Mouse (Mus musculus) ovary, adult 10 weeks (tissue): Measurements from ENCODE around the gene Ago4. TPM values are rescaled to one million over a fixed set of nuclear protein-coding genes. Genes with fewer than 3 reads are reported as not detected.

Experiments
- polyA plus RNA-seq: library from polyadenylated mRNA; stranded (reverse); fragments of 350-450 nt; fragmentation: Illumina TruSeq; extraction: RNeasy Lipid Tissue Mini Kit (QIAGEN cat#74804); gene quantifications from one replicate; pipeline ENCODE4 v1.2.3, GENCODE M21; 2014

The Ago4 gene
- polyA plus RNA-seq = 7.6 TPM

DNA sequence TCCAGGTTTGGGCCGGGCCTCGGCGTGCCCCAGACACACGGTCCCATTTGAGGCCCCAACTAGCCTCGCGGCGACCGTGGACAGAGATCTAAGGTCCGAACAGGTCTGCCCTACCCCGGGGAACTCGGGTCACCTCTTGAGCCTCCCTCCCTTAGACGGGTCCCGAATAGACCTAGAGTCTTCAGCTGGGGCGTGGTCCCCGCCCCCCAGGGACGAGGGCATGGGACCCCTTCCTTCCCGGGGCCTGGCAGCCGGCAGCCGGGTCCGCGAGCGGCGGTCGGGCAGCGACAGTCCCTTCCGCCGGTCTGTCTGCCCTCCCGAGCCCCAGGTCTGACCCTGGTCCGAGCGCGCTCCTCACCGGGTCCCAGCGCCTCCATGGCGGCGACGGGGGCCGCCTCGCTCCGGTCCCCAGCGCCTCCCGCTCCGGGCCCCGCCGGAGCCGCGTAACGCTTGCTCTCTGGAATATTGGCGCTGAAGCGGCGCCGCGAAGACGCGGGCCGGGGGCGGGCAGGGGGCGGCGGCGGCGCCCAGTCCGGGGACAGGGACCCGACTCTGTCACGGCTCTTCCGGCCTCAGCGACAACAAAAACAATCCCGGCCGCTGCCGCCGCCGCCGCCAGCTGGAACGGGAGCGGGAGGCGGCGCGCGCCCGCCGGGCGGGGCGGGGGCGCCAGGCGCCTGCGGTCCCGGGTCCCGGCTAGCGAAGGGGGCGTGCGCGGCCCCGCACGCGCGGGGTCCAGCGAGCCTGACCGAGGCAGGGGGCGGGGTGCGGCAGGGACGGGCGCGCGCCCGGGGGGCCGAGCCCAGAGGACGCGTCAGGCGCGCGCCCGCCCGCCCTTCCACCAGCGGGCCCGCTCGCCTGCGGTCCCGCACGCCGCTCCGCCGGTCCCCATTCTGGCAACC is at the start of gene Ago4:
Gene Ago4 (minus strand): TSS at position 646 of the 902 bp plus-strand sequence.

DNA sequence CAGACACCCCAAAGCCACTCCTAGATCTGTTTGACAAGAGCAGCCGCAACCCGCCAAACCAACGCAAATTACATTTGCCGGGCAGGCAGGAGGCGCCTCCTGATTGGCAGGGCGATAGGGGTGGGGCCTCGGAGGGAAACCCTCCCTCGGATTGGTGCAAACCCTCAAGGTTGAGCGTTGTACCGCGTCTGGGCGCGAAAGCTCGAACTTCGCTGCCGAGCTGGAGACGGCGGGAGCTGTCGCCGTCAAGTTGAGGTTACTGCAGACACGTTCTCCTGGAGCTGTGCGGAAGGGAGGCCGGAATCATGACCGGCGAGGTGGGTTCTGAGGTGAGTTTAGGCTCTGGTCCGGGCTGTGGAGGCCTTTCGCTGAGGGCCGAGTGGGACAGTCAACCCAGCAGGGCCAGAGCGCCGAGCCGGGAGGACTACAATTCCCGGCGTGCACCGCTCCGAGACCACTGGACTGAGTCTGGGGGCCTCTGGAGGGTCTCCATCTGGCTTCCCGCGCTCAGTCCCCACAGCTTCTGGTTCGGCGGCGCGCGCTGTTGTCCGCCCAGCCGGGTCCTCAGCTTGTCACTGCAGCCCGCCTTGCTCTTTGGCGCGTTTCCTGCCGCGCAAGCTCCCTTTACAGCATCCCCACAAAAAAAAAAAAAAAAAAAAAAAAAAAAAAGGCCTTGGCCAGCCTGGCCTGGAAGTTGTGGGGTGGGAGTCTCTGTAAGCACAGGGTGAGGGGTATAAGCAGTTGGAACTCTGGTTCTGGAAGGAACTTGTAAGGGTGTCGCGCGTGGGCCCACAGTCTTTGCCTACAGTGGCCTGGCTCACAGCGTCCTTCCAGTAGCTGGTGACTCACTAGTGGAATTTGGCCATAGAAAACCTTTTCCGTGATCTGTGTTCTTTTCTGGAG is 23.8 kb upstream of the Ago4 start, which contains the start of gene Clspn:
Gene Clspn (plus strand): TSS at position 127 of the 903 bp plus-strand sequence.

DNA sequence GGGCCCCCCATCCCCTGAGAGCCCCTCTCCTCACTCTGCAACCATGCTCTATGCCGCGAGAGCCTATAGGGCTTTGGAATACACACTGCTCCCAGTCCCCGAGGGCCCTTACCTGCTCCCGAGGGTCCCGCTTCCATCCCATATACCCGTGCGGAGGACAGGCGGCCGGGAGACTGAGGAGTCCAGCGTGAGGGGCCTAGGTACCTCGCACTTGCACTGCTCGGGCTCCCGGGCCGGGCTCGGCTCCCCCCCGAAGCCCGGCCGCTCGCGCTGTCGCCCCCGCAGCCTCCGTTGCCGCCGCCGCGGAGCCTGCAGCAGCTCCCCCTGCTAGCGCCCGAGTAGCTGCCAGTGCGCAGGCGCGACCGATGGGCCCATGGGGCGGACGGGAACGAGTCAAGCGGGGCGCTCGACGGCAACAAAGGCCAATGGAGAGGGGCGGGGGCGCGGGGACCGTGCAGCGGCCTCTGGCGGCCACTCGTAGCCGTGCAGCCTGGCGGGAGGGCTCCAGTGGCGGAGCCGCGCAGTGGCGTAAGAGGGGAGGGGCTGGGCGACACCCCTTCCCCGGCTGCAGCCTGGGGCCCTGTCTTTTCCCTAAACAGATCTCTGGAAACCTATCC is 64.9 kb downstream of the Ago4 start, which contains the start of gene Ago1:
Gene Ago1 (minus strand): TSS at position 299 of the 617 bp plus-strand sequence.

Other genes with a start within 250 kb of the Ago4 start
- gene Col8a2, start 246.7 kb downstream of the Ago4 start, polyA plus RNA-seq = 2.4 TPM
- gene Adprhl2, start 211.8 kb downstream of the Ago4 start, polyA plus RNA-seq = not detected
- not detected for gene Tekt2, start 207.8 kb downstream of the Ago4 start, polyA plus RNA-seq
- gene Ago3, start 103.9 kb downstream of the Ago4 start, polyA plus RNA-seq = 21.1 TPM
- 28.3 TPM for gene Ago1, start 64.9 kb downstream of the Ago4 start, polyA plus RNA-seq
- gene Clspn, start 23.5 kb upstream of the Ago4 start, polyA plus RNA-seq = 13.2 TPM
- 9.9 TPM for gene 5730409E04Rik, start 76.3 kb upstream of the Ago4 start, polyA plus RNA-seq
- 76.8 TPM for gene Psmb2, start 144.2 kb upstream of the Ago4 start, polyA plus RNA-seq
- gene Tfap2e, start 202.8 kb upstream of the Ago4 start, polyA plus RNA-seq = 0.71 TPM
- gene Ncdn, start 220.0 kb upstream of the Ago4 start, polyA plus RNA-seq = 0.26 TPM
- 6.7 TPM for gene AU040320, start 220.1 kb upstream of the Ago4 start, polyA plus RNA-seq